Mouse (Mus musculus): Measurements from ENCODE around the gene Rasa4.
A peak's percentile ranks its signal among the peaks of the same experiment; 100 is the strongest.
"Not testable (repeated sequence)": the region's sequence is repeated elsewhere in the genome, so short reads cannot be mapped to it uniquely, and the experiment has no call there.

The Rasa4 gene

DNA sequence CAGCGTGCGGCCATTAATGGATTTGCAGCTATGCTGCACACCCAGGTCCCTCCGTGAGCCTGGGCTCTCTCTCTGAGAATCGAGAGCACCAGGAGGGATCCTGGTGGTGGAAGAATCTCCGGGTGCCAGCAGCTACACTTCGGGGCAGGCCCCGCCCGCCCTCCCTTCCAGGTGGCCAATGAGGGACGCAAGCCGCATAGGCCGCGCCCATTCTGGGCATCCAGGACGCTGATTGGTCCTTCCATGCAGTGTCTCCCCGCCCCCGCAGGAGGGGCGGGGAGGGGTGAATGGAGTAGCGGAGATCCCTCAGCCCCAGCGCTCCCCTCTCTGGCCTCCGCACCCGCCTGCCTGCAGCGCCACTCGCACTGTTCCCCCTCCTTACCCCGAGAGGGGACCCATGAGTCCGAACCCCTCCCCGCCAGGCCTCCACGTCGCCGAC is at the start of gene Rasa4:
Rasa4 (plus strand) TSS at position 248 of the 439 bp plus-strand sequence.
- peak; percentile 93 to 97 for DNase-seq

DNA sequence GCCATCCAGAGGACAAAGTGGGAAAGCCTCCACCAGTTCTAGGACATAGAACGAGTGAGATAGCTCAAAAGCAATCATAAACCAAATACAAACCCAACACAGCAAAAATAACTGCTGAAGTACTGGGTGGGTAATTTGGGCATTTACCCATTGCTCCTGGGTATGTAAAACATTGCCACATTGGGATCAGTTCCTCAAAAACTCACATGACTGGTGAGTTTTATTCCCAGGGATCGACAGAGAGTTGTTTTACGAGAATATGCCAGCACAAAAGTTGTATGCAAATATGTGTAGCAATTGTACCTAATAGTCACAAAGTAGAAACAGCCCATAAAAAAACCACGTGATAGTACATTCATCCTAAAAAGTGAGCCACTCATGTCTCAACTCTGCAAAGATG is 48.8 kb upstream of the Rasa4 start:
- no peak for DNase-seq

DNA sequence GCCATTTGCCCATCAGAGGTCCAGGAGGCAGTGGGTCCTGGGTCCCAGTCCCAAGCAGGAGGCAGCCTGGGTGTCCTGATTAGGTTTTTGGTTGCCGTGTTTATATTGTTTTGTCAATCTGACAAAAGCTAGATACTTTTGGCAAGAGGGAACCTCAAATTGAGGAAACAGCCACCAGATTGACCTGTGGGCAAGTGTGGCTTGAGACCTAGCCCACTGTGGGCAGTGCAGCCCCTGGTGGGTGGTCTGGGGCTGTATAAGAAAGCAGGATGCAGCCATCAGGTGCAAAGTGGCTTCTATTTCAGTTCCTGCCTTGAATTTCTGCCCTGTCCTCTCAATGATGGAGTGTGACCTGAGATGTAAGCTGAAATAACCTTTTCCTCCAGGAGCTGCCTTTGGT is 48.4 kb upstream of the Rasa4 start:
- no peak for DNase-seq

DNA sequence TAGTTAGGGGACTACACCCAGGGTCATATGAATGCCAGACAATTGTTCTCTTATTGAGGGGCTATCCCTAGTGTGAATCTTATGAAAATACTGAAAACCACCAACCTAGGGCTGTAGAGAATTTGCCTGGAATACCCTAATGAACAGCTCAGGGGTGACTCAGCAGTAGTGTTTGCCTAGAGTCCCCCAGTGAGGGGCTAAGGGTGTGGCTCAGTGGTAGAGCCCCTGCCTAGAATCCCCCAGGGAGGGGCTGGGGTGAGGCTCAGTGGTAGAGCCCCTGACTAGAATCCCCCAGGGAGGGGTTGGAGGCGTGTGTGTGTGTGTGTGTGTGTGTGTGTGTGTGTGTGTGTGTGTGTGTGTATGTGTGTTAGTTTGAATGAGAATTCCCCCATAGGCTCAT is 47.0 kb upstream of the Rasa4 start:
- no peak for DNase-seq

DNA sequence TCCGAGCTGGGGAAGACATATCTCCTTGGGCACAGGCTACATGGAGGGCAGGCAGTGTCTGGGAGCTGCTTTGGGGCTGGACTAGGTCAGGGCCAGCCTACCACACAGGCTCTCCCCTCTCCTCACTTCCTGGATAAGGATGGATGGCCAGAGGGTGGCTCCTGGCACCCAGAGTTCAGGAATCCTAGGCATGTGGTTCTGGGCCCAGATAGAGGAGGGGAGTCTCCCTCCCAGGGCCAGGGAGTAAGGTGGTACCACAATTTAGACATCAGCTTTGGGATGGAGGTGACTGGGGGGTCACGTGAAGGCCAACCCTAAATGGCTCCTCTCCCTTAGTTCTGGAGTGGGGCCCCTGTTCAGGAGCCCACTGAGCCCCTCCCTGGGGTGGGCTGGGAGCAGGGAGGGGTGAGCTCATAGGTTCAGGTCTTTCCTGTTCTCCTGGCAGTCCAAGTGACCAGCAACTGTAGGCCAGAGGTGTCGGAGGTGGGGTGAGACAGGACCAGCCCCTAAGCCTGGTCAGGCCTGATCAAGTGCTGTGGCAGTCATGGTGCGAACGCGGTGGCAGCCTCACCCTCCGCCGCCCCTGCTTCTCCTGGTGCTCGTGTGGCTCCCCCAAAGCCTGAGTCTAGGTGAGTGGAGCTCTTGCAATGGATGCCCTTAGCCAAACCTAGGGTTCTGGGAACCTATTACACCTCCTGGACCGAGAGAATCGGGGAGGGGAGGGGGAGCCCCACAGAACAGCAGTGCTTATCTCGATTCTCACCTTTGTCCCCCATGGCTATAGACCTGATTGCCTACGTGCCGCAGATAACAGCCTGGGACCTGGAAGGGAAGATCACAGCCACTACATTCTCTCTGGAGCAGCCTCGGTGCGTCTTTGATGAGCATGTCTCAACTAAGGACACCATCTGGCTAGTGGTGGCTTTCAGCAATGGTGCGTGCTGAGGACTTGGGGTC is 45.2 kb upstream of the Rasa4 start, which contains the start of gene Upk3b:
Upk3b (plus strand) TSS at position 239 of the 957 bp plus-strand sequence.
- DNase-seq = no peak

DNA sequence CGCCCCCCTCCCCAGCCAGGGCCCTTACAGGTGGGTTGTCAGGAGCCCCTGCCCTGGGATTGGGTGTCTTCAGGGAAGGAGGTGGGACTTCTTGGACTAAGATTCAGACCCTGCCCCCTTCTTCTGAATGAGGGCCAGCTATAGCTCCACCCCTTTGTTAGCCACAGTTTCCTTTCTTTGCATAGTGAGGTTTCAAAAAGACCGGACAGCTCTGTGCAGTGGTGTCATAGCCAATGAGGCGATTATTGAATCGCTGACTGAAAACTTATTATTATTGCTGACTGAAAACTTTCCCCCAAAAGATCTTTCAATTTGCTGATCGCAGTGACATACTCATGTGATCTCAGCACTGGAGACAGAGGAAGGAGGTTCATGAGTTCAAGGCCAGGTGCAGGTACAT is 43.5 kb upstream of the Rasa4 start:
- peak in 1 of 2 experiments; percentile 24 for DNase-seq

DNA sequence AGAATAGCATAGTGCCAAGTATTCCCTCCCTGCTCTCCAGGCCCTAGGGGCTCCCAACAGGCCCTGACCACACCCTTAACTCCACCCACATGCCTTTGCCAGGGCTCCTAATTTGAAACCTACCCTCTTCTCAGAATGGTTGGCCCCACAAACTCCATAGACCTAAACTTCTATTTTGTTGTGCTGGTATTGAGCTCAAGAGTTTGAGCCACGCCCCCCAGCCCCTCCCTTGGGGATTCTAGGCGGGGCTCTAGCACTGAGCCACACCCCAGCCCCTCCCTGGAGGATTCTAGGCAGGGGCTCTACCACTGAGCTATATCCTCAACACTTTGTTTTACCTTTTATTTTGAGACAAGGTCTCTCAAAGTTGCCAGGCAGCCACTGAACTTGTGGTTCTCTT is 42.5 kb upstream of the Rasa4 start:
- DNase-seq = peak in 1 of 2 experiments; percentile 30

DNA sequence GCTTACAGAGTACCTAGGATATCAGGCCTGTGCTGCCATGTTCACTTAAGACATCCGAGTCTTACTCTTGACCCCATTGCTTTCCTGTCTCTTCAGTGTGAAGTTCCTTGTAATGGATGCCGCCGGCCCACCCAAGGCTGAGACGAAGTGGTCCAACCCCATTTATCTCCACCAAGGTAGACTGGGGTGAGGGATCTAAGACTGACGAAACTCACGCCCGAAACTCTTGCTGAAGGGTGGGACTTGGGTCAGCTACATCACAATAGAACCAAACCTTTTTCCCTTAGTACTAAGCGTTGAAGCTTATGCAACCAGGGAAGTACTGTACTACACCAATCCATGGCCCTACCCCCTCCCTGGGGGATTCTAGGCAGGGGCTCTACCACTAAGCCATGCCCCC is 42.0 kb upstream of the Rasa4 start:
- DNase-seq = no peak

DNA sequence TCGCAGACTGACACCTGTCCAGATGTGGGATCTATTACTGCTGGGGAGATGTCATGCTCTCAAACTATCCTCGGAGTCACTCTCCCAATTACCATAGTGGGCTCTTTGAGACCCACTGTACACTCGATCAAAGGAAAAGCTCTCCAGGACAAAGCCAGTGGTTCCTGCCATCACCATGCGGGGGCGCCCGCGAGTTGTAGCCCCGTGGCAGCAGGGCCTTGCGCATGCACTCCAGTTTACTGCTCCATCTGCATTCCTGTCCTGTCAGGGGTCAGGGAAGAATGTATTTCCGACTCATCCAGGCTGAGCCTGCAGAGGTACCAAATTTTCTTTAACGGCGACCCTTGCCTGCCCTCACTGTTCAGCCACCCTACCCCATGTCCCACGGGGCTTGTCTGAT is 38.9 kb upstream of the Rasa4 start:
- DNase-seq = peak in 1 of 2 experiments; percentile 50

DNA sequence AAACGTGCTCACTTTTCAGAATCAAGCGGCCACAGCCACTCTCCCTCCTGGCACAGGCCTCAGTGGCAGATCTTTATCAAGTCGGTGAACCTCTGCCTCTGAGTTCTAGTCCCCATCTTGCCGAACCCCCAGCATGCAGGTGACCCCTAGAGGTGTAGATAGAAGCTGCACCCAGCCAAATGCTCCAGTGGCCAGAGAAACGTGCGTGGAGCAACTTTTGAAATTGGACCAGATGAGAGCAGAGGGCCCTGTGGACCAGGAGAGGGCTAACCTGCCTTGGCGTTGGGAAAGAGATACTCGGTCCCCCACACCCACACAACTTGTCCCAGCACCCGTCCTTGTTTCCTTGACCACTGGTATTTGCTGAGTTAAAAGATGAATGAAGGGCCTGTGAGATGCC is 38.3 kb upstream of the Rasa4 start:
- DNase-seq = peak; percentile 50 to 64

DNA sequence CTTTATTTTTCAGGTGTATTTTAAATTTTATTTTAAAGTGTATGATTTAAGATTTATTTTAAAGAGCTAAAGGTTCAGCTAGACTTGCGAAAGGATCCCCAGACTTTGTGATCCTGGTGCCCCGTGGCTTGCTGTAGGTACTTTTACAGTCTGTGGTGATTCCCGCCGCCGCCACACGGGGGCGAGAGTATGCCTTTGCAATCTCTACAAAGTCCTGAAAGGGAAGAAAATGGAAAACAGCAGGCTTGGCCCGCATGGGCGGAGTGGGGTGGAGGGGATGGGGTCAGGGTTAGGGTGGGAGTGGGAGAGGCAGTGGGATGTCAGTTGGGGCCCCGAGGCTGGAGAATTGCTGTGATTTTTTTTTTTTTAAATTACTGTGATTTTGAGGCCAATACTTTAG is 37.7 kb upstream of the Rasa4 start:
- peak; percentile 96 for DNase-seq

DNA sequence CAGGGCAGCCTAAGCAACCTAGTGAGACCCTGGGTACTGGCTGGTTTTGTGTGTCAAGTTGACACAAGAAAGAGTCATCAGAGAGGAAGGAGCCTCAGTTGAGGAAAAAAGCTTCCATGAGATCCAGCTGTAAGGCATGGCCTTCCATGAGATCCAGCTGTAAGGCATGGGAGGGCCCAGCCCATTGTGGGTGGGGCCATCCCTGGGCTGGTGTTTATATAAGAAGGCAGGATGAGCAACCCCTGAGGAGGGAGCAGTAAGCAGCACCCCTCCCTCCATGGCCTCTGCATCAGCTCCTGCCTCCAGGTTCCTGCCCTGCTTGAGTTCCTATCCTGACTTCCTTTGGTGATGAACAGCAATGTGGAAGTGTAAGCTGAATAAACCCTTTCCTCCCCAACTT is 35.2 kb upstream of the Rasa4 start:
- DNase-seq = not testable (repeated sequence)

DNA sequence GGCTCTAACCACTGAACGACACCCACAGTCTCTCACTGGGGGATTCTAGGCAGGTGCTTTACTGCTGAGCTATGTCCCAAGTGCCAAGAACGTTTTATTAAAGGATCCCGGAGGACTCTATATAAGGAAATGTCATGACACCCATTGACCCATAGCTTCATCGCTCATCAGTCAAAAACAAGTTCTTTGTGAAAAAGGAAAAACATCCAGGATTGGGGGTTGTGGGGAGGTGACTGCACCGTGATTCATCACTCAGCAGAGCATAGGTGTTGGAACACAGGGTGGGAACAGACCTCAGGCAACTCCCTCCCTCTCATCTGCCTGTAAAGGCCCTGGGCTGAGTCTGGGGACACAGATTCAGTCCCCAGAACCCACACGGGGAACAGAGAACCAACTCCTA is 33.8 kb upstream of the Rasa4 start:
- DNase-seq = peak in 1 of 2 experiments; percentile 27

DNA sequence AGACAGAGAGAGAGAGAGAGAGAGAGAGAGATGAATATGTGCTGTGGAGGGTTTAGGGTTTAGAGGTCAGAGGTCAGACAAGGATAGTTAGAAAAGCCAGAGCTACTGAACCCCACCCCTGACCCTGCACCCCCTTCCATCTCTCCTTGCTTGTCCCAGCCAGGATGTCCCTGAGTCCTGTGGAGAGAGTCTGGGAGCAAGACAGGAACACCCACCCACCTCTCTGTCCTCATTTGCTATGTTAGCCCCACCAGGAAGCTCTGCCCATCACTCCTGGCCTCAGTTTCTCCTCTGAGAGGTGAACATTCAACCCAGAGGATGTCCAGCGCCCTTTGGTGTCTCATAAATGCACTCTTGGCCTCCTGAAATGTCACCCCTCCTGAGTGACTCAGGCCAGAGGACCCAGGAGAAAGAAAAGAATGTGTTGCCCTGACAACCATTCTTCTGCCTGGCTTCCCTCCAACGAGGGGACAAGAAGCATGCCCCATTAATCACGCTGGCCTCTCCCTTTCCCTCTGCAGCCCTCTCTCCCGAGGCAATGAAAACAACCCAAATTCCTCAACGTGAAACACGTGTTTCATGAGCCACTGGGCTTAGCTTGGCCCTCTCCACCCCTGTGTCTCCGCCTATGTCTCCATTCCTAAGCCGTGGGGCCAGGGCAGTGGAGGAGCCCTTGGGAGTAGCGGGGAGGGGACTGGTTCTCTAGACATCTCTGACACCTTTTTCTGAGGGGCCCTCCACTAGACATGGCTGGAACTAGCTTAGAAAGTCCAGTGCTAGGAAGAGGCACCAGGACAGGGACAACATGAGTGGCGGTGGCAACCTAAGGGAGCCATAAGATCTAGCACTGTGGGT is 32.3 kb upstream of the Rasa4 start:
- DNase-seq = peak; percentile 84 to 90

DNA sequence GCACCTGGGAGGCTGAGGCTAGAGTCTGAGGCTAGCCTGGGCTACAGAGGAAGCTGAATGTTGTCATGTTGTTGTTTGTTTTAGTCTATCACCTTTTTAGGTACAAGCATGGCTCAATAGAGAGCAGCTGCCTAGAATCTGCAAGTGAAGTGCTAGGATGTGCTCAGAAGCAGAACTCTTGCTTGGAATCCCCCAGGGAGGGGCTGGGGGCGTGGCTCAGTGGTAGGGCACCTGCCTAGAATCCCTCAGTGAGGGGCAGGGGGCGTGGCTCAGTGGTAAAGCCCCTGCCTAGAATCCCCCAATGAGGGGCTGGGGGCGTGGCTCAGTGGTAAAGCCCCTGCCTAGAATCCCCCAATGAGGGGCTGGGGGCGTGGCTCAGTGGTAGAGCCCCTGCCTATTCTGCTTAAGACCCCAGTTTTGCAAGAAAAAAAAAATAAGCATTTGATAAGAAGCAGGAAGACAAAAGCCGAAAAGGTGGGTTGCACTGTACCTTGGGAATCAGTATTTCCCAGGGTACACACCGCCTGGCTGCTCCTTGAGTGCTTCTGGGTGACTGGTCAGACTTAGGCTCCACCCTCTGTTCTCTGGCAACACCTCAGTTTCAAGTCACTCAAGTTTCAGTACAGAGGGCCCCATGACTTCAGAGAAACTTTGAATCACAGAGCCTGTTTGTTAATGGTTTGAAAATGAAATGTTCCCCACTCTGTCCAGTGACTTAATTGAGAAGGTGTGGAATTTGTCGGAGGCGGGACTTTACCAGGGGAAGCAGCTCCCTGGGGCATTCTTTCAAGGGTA is 30.7 kb upstream of the Rasa4 start:
- peak; percentile 39 to 65 for DNase-seq

DNA sequence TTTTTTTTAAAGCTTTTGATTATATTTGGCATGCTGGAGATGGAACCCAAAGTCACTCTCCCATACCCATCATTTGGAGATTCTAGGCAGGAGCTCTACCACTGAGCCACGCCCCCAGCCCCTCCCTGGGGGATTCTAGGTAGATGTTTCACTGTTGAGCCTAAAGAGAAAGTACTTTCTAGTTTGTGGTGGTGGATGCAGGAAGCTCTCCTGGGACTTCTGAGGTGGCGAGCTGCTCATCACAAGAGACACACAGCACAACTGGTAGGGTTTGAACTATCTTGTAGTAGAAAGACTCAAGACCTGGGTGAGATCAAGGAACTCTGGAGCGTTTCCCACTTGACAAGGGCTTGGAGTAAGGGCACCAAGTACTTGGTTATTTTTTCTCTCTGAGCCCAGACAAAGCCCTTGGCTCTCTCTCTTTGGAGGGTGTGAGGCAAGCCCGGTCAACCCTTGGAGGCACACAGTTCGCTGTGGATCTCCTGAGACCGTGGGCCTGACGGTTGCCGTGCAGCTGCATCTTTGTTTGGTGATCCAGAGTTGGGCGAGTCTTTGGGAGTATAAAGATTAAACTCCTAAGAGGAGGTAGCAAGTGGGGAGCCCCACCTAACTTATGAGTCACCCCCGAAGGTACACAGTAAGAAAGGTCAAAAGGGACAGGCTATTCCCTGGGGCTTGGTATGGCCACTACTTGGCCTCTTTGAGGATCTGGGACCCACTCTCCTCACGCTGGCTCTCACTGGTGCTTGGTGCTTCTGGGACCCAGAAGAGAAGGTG is 29.2 kb upstream of the Rasa4 start, which contains the start of gene Upk3bl:
Upk3bl (plus strand) TSS at position 192 of the 777 bp plus-strand sequence.
- no peak for DNase-seq

DNA sequence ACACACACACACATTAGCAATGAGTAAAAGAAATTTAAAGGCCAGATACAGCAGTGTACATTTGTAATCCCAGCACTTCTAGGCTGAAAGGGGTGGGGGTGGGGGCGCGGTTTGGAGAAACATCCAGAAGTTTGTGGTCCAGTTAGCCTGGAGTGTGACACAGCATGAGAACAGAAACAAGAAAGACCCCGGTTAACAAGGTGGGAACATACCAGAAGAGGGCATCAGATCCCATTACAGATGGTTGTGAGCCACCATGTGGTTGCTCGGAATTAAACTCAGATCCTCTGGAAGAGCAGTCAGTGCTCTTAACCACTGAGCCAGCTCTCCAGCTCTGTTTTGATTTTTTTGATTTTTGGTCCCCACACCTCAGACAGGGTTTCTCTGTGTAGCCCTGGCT is 27.7 kb upstream of the Rasa4 start:
- DNase-seq = no peak

DNA sequence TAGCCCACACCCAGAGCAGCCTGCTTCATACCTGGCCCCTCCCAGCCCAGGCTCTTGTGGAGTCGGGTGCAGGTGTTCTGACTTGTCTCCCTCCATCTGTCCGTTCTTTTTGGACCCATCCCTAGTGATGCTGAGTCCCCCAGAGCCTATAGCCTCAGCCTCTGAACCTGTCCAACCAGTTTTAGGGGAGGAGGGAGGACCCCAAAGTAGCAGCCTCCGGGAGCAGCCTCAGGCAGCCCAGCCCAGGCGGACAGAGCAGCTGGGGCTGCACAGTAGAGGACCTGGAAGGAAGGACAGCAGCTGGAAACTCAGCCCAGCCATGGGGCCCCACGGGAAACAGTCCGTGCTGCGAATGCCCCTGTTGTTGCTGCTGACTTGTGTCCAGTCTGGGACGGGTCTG is 26.6 kb upstream of the Rasa4 start:
- DNase-seq = peak in 1 of 2 experiments; percentile 35

DNA sequence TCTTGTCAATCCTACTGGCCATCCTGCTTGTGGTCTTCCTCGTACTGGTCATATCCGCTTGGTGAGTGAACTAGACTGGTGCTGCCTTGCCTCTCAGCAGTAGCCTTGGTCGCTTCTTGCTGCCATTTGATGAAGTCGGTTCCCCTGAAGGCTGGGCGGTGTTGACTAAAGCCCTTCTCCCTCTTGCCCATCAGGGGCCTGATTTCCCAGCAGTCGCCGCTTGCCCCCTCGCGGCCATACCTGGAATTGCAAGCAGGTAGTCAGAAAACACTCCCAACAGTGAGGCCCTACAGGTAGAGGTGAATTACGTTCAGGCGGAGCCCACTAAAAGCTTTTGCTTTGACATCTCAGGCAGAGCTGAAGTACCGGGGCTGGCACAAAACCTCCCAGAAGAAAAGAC is 22.1 kb upstream of the Rasa4 start:
- DNase-seq = peak; percentile 93 to 94

DNA sequence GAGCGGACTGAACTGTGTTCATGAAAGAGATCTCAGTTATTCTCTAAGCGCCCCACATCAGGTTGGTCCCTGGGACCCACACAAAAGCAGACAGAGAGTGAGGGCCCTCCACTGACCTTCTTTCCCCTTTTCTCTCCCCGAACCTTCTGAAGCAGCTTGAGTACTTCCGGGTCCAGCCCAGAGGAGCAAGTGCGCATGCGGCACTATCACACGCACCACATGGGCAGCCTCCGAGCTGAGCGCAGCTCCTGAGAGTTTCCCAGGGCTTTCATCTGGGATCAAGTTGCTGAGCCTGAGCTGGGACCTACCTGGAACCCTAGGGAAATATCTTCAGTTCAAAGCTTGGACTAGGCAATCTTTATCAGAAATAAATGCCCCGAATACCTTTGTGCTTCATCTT is 19.8 kb upstream of the Rasa4 start:
- DNase-seq = no peak

DNA sequence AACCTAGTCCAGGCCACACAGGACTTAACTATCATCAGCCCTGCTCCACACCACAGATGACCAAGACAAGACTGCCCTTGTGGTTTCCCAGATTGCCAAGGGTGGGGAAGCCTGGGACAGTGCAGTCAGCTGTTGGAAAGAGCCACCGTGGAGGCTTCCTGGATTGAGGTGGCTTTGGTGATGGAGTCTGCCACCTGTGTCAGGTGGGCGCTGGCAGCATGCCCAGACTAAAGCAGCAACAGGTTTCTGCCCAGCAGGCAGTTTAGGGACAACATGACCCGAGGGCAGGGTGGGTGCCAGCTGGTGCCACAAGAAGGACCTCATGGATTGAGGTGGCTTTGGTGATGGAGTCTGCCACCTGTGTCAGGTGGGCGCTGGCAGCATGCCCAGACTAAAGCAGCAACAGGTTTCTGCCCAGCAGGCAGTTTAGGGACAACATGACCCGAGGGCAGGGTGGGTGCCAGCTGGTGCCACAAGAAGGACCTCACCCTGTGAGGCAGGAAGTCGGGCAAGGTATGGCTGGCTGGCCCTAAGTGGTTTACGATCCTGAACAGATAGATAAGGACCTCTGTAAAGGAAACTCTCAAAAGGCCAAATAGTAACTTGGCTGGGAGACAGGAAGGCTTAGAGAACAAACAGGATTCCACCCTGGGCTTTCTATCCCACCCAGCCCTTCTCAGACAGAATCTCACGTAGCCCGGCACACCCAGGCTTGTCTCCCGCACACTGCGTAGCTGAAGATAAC is 17.1 kb upstream of the Rasa4 start:
- DNase-seq = not testable (repeated sequence)
